Mouse (Mus musculus): ENCODE data around the gene Dnajb2. TPM values are rescaled to one million over a fixed set of nuclear protein-coding genes. Genes with fewer than 3 reads are reported as not detected.

The Dnajb2 gene
- polyA plus RNA-seq, 1 experiment: 27.6 TPM

DNA sequence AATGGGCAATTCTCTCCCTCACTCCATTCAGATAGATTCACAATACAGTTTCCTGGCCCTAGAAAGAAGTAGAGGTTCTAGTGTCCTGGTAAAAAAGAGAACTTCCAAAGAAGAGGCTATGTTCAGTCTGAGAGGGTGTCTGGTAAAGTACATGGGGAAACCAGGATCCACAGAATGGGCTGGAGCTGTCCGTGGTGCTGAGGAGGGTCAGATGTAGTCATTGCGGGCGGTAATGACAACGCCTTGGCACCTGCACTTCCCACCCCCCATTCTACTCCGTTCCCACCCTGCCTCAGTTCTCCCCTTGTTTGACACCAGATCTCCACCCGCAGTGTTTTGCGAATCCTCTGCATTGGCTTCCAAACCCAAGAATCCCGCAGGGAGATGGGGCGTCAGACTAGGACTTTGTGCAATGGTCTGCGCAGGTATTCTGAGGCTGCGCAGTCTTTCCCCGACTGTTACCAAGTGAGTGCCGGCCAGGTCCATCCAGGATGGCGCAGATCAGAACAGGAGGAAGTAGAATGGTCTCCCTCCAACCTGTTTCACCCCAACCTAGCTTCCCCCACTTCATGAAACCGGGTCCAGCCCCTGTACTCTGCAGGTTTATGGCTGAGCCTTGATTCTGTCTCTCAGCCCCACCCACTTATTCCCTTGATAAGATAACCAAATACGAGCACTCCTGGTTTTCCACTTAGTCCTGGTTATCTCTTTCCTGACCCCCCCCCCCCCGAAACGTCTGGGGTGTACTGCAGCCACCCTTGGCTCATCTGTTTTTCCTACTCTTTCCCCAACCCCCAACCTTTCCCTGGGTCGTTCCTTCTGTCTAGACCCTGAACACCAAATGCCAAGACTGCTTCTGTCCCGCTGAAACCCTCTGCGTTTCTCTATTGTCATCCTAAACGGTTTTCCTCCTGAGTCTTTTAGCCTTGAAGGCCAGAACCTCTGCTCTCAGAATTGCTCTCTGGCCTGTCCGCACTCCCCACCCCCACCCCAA, 41.3 kb downstream of the Dnajb2 start:
- Histone ChIP-seq H3K36me3 (ENCODE audit: control insufficient read depth) (no peaks in the 10 kb centered on the region), H3K4me3 (replicated peaks) (no peak overlapping the region), H3K9me3 (ENCODE audit: control insufficient read depth, low read length) (peaks cover 6% of the 10 kb centered on the region; the same call in 1 of the 2 replicates), H3K4me1 (ENCODE audit: control insufficient read depth) (no peaks in the 10 kb centered on the region), H3K27me3 (ENCODE audit: control insufficient read depth) (peaks cover 12% of the 10 kb centered on the region)
- TF ChIP-seq GATA1 (IDR thresholded peaks at IDR 0.05; ENCODE audit: low read length) (no peak), TAL1 (IDR thresholded peaks at IDR 0.05; ENCODE audit: low read length) (no peak)

DNA sequence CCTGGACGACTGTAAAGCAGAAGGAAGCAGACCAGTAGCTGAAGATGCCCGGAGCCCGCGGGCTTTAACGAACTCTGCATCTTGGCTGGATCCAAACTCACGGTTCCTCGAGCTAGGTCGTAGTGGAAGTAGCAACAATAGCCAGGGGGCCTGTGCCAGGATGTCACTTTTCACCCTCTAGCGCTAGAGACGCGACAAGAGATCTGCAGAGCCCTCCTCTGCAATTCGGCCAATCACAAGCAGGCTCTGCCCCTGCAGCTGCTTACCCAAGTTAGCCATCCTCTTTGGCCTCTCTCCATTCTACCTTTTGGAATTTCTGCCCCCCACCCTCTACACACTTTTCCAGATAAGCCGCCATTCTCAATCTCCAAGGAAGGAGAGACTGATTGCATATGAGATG, 42.0 kb downstream of the Dnajb2 start, which contains the start of gene Resp18:
Resp18 (minus strand) TSS at position 188 of the 400 bp plus-strand sequence.
- Histone ChIP-seq H3K4me1 (ENCODE audit: control insufficient read depth) (no peaks in the 10 kb centered on the region), H3K4me3 (replicated peaks) (no peak within 1 kb of the TSS), H3K27me3 (ENCODE audit: control insufficient read depth) (peaks cover 12% of the 10 kb centered on the region), H3K9me3 (ENCODE audit: control insufficient read depth, low read length) (peaks cover 6% of the 10 kb centered on the region; the same call in 1 of the 2 replicates), H3K36me3 (ENCODE audit: control insufficient read depth) (no peaks in the 10 kb centered on the region)
- TF ChIP-seq TAL1 (IDR thresholded peaks at IDR 0.05; ENCODE audit: low read length) (no peak), GATA1 (IDR thresholded peaks at IDR 0.05; ENCODE audit: low read length) (no peak)

DNA sequence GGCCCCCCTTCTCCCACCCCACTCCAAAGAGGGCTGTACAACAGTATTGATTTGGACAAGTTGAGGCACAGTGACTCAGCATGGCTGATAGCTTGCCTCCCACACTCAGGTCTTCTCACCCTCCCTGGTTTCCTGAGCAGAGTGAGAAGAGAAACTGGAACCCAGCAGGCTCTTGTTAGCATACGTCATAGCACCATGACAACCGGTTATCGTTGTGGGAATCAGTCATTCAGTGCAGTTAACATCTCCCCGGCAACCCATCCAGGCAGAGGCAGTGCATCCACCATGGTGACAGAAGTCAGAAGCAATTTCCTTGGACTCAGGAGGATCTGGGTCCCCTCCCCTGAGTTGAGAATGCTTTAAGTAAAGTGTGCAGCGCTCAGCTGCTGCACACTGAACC, 46.8 kb downstream of the Dnajb2 start:
- Histone ChIP-seq H3K36me3 (ENCODE audit: control insufficient read depth) (no peaks in the 10 kb centered on the region), H3K27me3 (ENCODE audit: control insufficient read depth) (peaks cover 7% of the 10 kb centered on the region), H3K4me1 (ENCODE audit: control insufficient read depth) (no peaks in the 10 kb centered on the region), H3K4me3 (replicated peaks) (no peak overlapping the region), H3K9me3 (ENCODE audit: control insufficient read depth, low read length) (peaks cover 6% of the 10 kb centered on the region; the same call in 1 of the 2 replicates)
- TF ChIP-seq GATA1 (IDR thresholded peaks at IDR 0.05; ENCODE audit: low read length): no peak
- TF ChIP-seq TAL1 (IDR thresholded peaks at IDR 0.05; ENCODE audit: low read length): no peak

DNA sequence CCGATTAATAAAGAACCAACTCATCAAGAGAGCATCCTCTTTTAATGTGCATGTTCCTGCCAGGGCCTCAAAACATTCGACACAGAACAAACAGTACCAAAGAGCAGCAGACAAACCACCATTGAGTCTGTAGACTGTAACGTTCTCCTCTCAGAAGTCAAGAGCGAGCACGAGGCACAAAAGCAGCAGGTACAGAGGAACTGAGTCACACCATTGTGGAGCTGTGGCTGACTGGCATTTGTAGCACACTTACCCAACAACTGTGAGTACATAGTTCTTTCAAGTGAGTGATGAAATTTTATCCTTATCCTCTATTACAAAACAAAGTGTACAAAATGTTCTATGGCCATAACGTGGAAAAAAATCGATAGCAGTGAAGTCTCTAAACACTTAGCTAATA, 48.7 kb downstream of the Dnajb2 start:
- no peaks in the 10 kb centered on the region for H3K4me1 ChIP-seq (ENCODE audit: control insufficient read depth)
- peaks cover 6% of the 10 kb centered on the region; the same call in 1 of the 2 replicates for H3K9me3 ChIP-seq (ENCODE audit: control insufficient read depth, low read length)
- no peak overlapping the region for H3K4me3 ChIP-seq (replicated peaks)
- no peaks in the 10 kb centered on the region for H3K36me3 ChIP-seq (ENCODE audit: control insufficient read depth)
- H3K27me3 ChIP-seq (ENCODE audit: control insufficient read depth): no peaks in the 10 kb centered on the region
- TF ChIP-seq TAL1 (IDR thresholded peaks at IDR 0.05; ENCODE audit: low read length) (no peak), GATA1 (IDR thresholded peaks at IDR 0.05; ENCODE audit: low read length) (no peak)

DNA sequence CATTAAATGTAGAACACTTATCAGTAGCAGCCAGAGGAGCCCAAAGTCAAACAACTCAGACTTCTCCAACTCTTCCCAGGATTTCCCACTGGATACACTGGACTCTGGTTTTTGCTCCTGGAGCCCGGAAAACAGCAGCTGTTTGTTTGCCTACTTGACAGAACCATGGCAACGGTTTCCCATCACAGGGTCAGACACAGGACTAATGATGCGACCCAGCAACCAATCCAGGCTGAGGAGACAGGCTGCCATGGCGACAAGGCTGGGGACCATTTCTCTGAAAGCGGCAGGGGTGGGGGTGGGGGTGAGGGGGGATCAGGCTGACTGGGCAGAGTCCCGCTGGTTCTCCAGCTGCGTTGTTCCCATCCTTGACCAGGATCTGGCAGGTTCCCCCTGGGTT, 53.2 kb downstream of the Dnajb2 start:
- H3K36me3 ChIP-seq (ENCODE audit: control insufficient read depth): no peaks in the 10 kb centered on the region
- no peaks in the 10 kb centered on the region for H3K27me3 ChIP-seq (ENCODE audit: control insufficient read depth)
- no peak overlapping the region for H3K4me3 ChIP-seq (replicated peaks)
- TF ChIP-seq GATA1 (IDR thresholded peaks at IDR 0.05; ENCODE audit: low read length): no peak
- no peak for TF ChIP-seq TAL1 (IDR thresholded peaks at IDR 0.05; ENCODE audit: low read length)
- H3K9me3 ChIP-seq (ENCODE audit: control insufficient read depth, low read length): no peaks in the 10 kb centered on the region
- H3K4me1 ChIP-seq (ENCODE audit: control insufficient read depth): no peaks in the 10 kb centered on the region

DNA sequence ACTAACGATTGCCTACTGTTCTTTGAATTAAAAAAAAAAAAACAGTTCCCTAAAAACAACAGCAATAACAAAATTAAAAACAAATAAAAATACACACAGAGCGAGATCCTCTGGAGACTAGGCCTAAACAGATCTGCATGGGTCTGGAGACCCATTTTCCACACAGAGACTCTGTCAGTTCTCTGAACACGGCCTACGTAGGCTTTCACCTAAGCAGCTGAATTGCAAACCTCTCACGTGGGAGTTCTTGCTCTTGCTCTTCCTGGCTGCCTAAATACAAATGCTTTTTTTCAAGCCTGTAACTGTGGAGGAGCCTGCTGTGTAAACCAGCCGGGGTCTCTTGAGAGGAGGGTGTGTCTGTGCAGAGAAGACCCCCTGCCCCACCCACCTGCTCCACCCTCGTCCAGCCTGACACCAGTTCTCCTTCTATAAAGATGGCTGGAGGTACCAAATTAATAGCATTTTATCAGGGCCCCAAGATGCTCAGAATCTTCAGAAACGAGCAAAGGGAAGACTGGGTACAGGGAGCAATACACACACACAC, 53.8 kb downstream of the Dnajb2 start:
- Histone ChIP-seq H3K36me3 (ENCODE audit: control insufficient read depth) (no peaks in the 10 kb centered on the region), H3K27me3 (ENCODE audit: control insufficient read depth) (no peaks in the 10 kb centered on the region), H3K4me1 (ENCODE audit: control insufficient read depth) (no peaks in the 10 kb centered on the region), H3K4me3 (replicated peaks) (no peak overlapping the region), H3K9me3 (ENCODE audit: control insufficient read depth, low read length) (no peaks in the 10 kb centered on the region)
- TF ChIP-seq GATA1 (IDR thresholded peaks at IDR 0.05; ENCODE audit: low read length) (no peak), TAL1 (IDR thresholded peaks at IDR 0.05; ENCODE audit: low read length) (no peak)

DNA sequence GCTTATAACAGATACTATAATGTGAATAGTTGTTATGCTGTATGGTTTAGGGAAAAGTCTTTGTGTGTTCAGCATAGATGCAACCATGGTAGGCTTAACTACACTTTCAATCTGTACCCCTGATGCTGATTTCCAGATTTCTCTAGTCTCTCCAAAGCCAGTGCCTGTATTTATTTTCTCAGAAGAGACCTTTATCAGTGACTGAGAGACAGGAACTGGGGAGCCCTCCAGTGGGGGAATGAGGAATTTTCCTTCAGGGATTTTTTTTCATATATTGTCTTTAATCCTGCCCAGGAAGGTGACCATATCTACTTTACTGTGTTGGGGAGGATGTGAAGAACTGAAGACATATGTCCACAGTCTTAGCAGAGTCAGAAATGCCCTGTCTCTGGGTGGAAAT, 54.4 kb downstream of the Dnajb2 start:
- no peaks in the 10 kb centered on the region for H3K27me3 ChIP-seq (ENCODE audit: control insufficient read depth)
- TF ChIP-seq GATA1 (IDR thresholded peaks at IDR 0.05; ENCODE audit: low read length) (no peak), TAL1 (IDR thresholded peaks at IDR 0.05; ENCODE audit: low read length) (no peak)
- no peaks in the 10 kb centered on the region for H3K9me3 ChIP-seq (ENCODE audit: control insufficient read depth, low read length)
- no peaks in the 10 kb centered on the region for H3K36me3 ChIP-seq (ENCODE audit: control insufficient read depth)
- no peak overlapping the region for H3K4me3 ChIP-seq (replicated peaks)
- no peaks in the 10 kb centered on the region for H3K4me1 ChIP-seq (ENCODE audit: control insufficient read depth)

DNA sequence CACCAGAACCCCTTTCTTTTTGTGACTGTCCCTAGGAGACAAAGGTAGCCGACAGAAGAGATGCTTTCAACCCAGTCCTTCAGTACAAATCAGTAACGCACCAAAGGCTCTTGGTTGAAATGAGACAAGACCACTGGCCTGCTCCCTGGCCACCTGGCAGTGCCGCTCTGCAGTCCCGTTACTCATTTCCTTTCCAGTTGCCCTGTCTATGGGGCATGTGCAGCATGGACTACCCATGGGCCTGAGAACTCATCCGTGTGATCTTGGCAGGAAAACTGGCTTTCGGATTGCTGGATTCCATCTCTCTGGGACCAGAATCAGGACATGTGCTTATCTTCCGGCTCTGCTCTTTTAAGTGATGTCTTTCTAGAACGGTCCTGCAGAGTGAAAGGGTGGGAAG, 55.1 kb downstream of the Dnajb2 start:
- H3K27me3 ChIP-seq (ENCODE audit: control insufficient read depth): no peaks in the 10 kb centered on the region
- no peaks in the 10 kb centered on the region for H3K36me3 ChIP-seq (ENCODE audit: control insufficient read depth)
- no peaks in the 10 kb centered on the region for H3K4me1 ChIP-seq (ENCODE audit: control insufficient read depth)
- H3K4me3 ChIP-seq (replicated peaks): no peak overlapping the region
- no peaks in the 10 kb centered on the region for H3K9me3 ChIP-seq (ENCODE audit: control insufficient read depth, low read length)
- TF ChIP-seq TAL1 (IDR thresholded peaks at IDR 0.05; ENCODE audit: low read length) (no peak), GATA1 (IDR thresholded peaks at IDR 0.05; ENCODE audit: low read length) (no peak)

All from erythroblast, embryonic 14.5 days (primary cell).